Mouse (Mus musculus) testis, adult 2 months (tissue): ENCODE results near the gene Ddx4.
"Not testable (repeated sequence)": the region's sequence is repeated elsewhere in the genome, so short reads cannot be mapped to it uniquely, and the experiment has no call there.

Experiments
- CTCF ChIP-seq: fragments of 200-500 bp; IDR thresholded peaks from 2 replicates; pipeline ENCODE4 v1.5.1; 2012; ENCODE audit warnings: low read depth, mild to moderate bottlenecking, inconsistent platforms, low read length, moderate library complexity; ENCODE audit not compliant: control insufficient read depth, insufficient read depth, insufficient replicate concordance
- POLR2A ChIP-seq: fragments of 200-500 bp; IDR thresholded peaks from 2 replicates; pipeline ENCODE4 v1.6.1; 2012; ENCODE audit warnings: low read depth, mild to moderate bottlenecking, inconsistent platforms, low read length, moderate library complexity; ENCODE audit not compliant: control insufficient read depth

GRCm38 (mm10) chr13:112594260-112594659, 58.0 kb downstream of the Ddx4 start, which contains the start of gene Il31ra:
- TF ChIP-seq CTCF, POLR2A: not testable (repeated sequence)
